Mouse (Mus musculus) hindbrain, embryonic 16.5 days (tissue): ENCODE measurements around the gene Tmem253. TPM values are rescaled to one million over a fixed set of nuclear protein-coding genes. Genes with fewer than 3 reads are reported as not detected.
A peak's percentile ranks its signal among the peaks of the same experiment; 100 is the strongest.

Experiments used
- ATAC-seq: fragments of 200-750 bp; cut with Nextera tagmentation; 2 replicates; pipeline ENCODE4 v1.8.0; 2017; ENCODE audit warnings: moderate TSS enrichment, moderate library complexity
- H3K27ac ChIP-seq: fragments of 300-500 bp; sonication (generic); 2 replicates; pipeline ENCODE4 v1.5.1; 2014; ENCODE audit warnings: low read depth, mild to moderate bottlenecking, control low read depth, low read length, moderate library complexity
- H3K27me3 ChIP-seq: fragments of 300-500 bp; sonication (generic); replicated peaks from 2 replicates; pipeline ENCODE4 v1.6.1; 2014; ENCODE audit warnings: low read length; ENCODE audit not compliant: control insufficient read depth, insufficient read depth
- H3K36me3 ChIP-seq: fragments of 300-500 bp; sonication (generic); 2 replicates; pipeline ENCODE4 v1.6.1; 2014; ENCODE audit warnings: mild to moderate bottlenecking, low read length, moderate library complexity, mixed read lengths; ENCODE audit not compliant: control insufficient read depth, insufficient read depth
- H3K4me1 ChIP-seq: fragments of 300-500 bp; sonication (generic); 2 replicates; pipeline ENCODE4 v1.6.1; 2014; ENCODE audit warnings: low read depth, low read length; ENCODE audit not compliant: control insufficient read depth, insufficient read depth
- H3K4me2 ChIP-seq: fragments of 300-500 bp; sonication (generic); 2 replicates; pipeline ENCODE4 v1.6.1; 2014; ENCODE audit warnings: mild to moderate bottlenecking, low read length, control low read depth, moderate library complexity
- H3K4me3 ChIP-seq: fragments of 300-500 bp; sonication (generic); 2 replicates; pipeline ENCODE4 v1.5.1; 2014; ENCODE audit warnings: mild to moderate bottlenecking, low read length, control low read depth, moderate library complexity
- H3K9ac ChIP-seq: fragments of 300-500 bp; sonication (generic); 2 replicates; pipeline ENCODE4 v1.6.1; 2014; ENCODE audit warnings: low read depth, mild to moderate bottlenecking, control low read depth, low read length, moderate library complexity
- H3K9me3 ChIP-seq: fragments of 300-500 bp; sonication (generic); 2 replicates; pipeline ENCODE4 v1.6.1; 2014; ENCODE audit warnings: mild to moderate bottlenecking, low read length, moderate library complexity; ENCODE audit not compliant: control insufficient read depth
- WGBS: fragments of 180-500 bp; shearing (Covaris S2); extraction: QIAGEN DNeasy Blood & Tissue Kit; methylation state at CpG from one replicate; pipeline ENCODE4 v1.1.7; 2014; 5-methylcytosine and 5-hydroxymethylcytosine counted together
- polyA plus RNA-seq: library from polyadenylated mRNA; unstranded; fragments of >200 nt; fragmentation: Nextera tagmentation; extraction: Ambion mirVana; gene quantifications from 2 replicates; pipeline ENCODE4 v1.2.1, GENCODE M21; 2015

Gene Tmem253
- polyA plus RNA-seq, 1 experiment from 2014 or later = 0.51 TPM

GRCm38 (mm10) chr14:51987177-51987576 lies 28.3 kb upstream of the Tmem253 start:
- Histone ChIP-seq H3K9ac (no peak overlapping the region), H3K4me2 (no peak overlapping the region), H3K36me3 (peaks cover 30% of the 10 kb centered on the region), H3K27me3 (no peaks in the 10 kb centered on the region), H3K9me3 (no peaks in the 10 kb centered on the region), H3K4me1 (peaks cover 22% of the 10 kb centered on the region), H3K4me3 (no peak overlapping the region), H3K27ac (no peak overlapping the region)
- 94% methylated on average over 6 of the region's 6 CpGs for WGBS
- no peak for ATAC-seq

- peaks cover 33% of the 10 kb centered on the region for H3K36me3 ChIP-seq
- H3K9ac ChIP-seq = peak overlapping the region; percentile 15; the same call in 1 of the 2 replicates
- 86% methylated on average over 12 of the region's 12 CpGs for WGBS
- no peak overlapping the region for H3K4me2 ChIP-seq
- ATAC-seq = no peak
- H3K27ac ChIP-seq = no peak overlapping the region
- no peak overlapping the region for H3K4me3 ChIP-seq
- H3K27me3 ChIP-seq = no peaks in the 10 kb centered on the region
- H3K9me3 ChIP-seq = no peaks in the 10 kb centered on the region
- peaks cover 16% of the 10 kb centered on the region for H3K4me1 ChIP-seq
Measured at GRCm38 (mm10) chr14:51988731-51989130, 26.7 kb upstream of the Tmem253 start.

- Histone ChIP-seq H3K9me3 (no peaks in the 10 kb centered on the region), H3K4me3 (no peak overlapping the region), H3K27me3 (no peaks in the 10 kb centered on the region), H3K9ac (no peak overlapping the region), H3K4me2 (no peak overlapping the region), H3K4me1 (peaks cover 11% of the 10 kb centered on the region), H3K36me3 (peaks cover 40% of the 10 kb centered on the region), H3K27ac (no peak overlapping the region)
- no peak for ATAC-seq
- 54% methylated on average over 12 of the region's 12 CpGs for WGBS
Measured at GRCm38 (mm10) chr14:51989461-51989970, 25.9 kb upstream of the Tmem253 start.

GRCm38 (mm10) chr14:51994453-51994852 lies 21.0 kb upstream of the Tmem253 start:
- no peak overlapping the region for H3K4me2 ChIP-seq
- no peaks in the 10 kb centered on the region for H3K9me3 ChIP-seq
- WGBS = 88% methylated on average over 4 of the region's 4 CpGs
- no peaks in the 10 kb centered on the region; the same call in 1 of the 2 replicates for H3K4me1 ChIP-seq
- H3K9ac ChIP-seq = no peak overlapping the region
- H3K36me3 ChIP-seq = peaks cover 67% of the 10 kb centered on the region
- ATAC-seq = no peak
- H3K4me3 ChIP-seq = no peak overlapping the region
- no peaks in the 10 kb centered on the region for H3K27me3 ChIP-seq
- H3K27ac ChIP-seq = no peak overlapping the region

- Histone ChIP-seq H3K4me1 (no peaks in the 10 kb centered on the region; the same call in 1 of the 2 replicates), H3K4me2 (no peak overlapping the region), H3K36me3 (peaks cover 69% of the 10 kb centered on the region), H3K27ac (no peak overlapping the region), H3K4me3 (no peak overlapping the region), H3K9me3 (no peaks in the 10 kb centered on the region), H3K27me3 (no peaks in the 10 kb centered on the region), H3K9ac (no peak overlapping the region)
- ATAC-seq = no peak
- WGBS = 81% methylated on average over 12 of the region's 12 CpGs
Measured at GRCm38 (mm10) chr14:51995219-51995871, 20.1 kb upstream of the Tmem253 start.

- no peaks in the 10 kb centered on the region for H3K9me3 ChIP-seq
- no peak overlapping the region for H3K27ac ChIP-seq
- H3K27me3 ChIP-seq = no peaks in the 10 kb centered on the region
- no peak for ATAC-seq
- no peak overlapping the region for H3K9ac ChIP-seq
- H3K4me1 ChIP-seq = no peaks in the 10 kb centered on the region; the same call in 1 of the 2 replicates
- no peak overlapping the region for H3K4me2 ChIP-seq
- peaks cover 70% of the 10 kb centered on the region for H3K36me3 ChIP-seq
- WGBS = 89% methylated on average over 13 of the region's 13 CpGs
- no peak overlapping the region for H3K4me3 ChIP-seq
Measured at GRCm38 (mm10) chr14:51996231-51996841, 19.1 kb upstream of the Tmem253 start.

GRCm38 (mm10) chr14:51996866-51997265 lies 18.6 kb upstream of the Tmem253 start:
- peak; percentile 54 for ATAC-seq
- Histone ChIP-seq H3K4me2 (no peak overlapping the region), H3K4me1 (no peaks in the 10 kb centered on the region; the same call in 1 of the 2 replicates), H3K27ac (no peak overlapping the region), H3K4me3 (no peak overlapping the region), H3K9me3 (no peaks in the 10 kb centered on the region), H3K36me3 (peaks cover 66% of the 10 kb centered on the region), H3K27me3 (no peaks in the 10 kb centered on the region), H3K9ac (no peak overlapping the region)
- 47% methylated on average over 17 of the region's 17 CpGs for WGBS

GRCm38 (mm10) chr14:51997483-51997882 lies 18.0 kb upstream of the Tmem253 start:
- ATAC-seq = 0 out of 2 replicates have a peak, but pooled peaks have one; percentile 1
- Histone ChIP-seq H3K27ac (no peak overlapping the region), H3K27me3 (no peaks in the 10 kb centered on the region), H3K4me1 (no peaks in the 10 kb centered on the region; the same call in 1 of the 2 replicates), H3K36me3 (peaks cover 66% of the 10 kb centered on the region), H3K9me3 (no peaks in the 10 kb centered on the region), H3K4me3 (no peak overlapping the region), H3K9ac (no peak overlapping the region), H3K4me2 (no peak overlapping the region)
- WGBS = 93% methylated on average over 14 of the region's 14 CpGs

GRCm38 (mm10) chr14:52003981-52004495 lies 11.4 kb upstream of the Tmem253 start:
- peak overlapping the region; percentile 42 for H3K9ac ChIP-seq
- WGBS = 7% methylated on average over 15 of the region's 16 CpGs
- no peaks in the 10 kb centered on the region for H3K27me3 ChIP-seq
- H3K4me3 ChIP-seq = peak overlapping the region; percentile 12; the same call in 1 of the 2 replicates
- H3K4me1 ChIP-seq = peaks cover 33% of the 10 kb centered on the region
- H3K4me2 ChIP-seq = peak overlapping the region; percentile 47
- peak; percentile 88 for ATAC-seq
- H3K36me3 ChIP-seq = peaks cover 44% of the 10 kb centered on the region
- peak overlapping the region; percentile 92 for H3K27ac ChIP-seq
- no peaks in the 10 kb centered on the region for H3K9me3 ChIP-seq
